Mouse (Mus musculus): ENCODE measurements around the gene Gm20481.
"Not testable (repeated sequence)": the region's sequence is repeated elsewhere in the genome, so short reads cannot be mapped to it uniquely, and the experiment has no call there.

- TF ChIP-seq CTCF (IDR thresholded peaks at IDR 0.05; ENCODE audit: borderline replicate concordance, control insufficient read depth, extremely low read depth, insufficient read depth, low read length, poor library complexity) = 0 out of 2 replicates have a peak, but pooled peaks have one; percentile 22
- TF ChIP-seq POLR2A (IDR thresholded peaks at IDR 0.05; ENCODE audit: control insufficient read depth, extremely low read depth, insufficient read depth, low read length, poor library complexity) = not testable (repeated sequence)
These were observed 10.5 kb upstream of the Gm20481 start, which contains the start of gene Hspa1b for GRCm38 (mm10) chr17:34959130-34959778.

Data from thymus, adult 2 months (tissue).